Mouse (Mus musculus): ENCODE measurements around the gene Nhlrc1. TPM values are rescaled to one million over a fixed set of nuclear protein-coding genes. Genes with fewer than 3 reads are reported as not detected.
A peak's percentile ranks its signal among the peaks of the same experiment; 100 is the strongest.

The Nhlrc1 gene
- polyA plus RNA-seq, 1 experiment from 2014 or later, result 4.1 TPM

DNA sequence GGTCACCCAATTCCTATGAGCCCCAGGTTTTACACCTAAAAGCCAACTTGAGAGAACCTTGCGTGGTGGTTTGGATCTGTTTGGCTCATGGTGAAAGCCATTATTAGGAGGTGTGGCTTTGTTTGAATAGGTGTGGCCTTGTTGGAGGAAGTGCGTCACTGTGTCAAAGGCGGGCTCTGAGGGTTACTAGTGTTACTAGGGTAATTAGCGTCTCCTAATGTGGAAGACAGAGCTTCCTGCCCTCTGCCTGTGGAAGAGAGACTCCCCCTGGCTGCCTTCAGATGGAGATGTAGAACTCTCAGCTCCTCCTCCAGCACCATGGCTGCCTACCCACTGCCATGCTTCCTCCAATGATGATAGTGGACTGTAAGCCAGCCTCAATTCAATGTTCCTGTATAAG, 13.1 kb downstream of the Nhlrc1 start:
- H3K36me3 ChIP-seq, result no peaks in the 10 kb centered on the region
- H3K9me3 ChIP-seq, result no peaks in the 10 kb centered on the region
- H3K27ac ChIP-seq (replicated peaks), result no peak overlapping the region
- H3K4me2 ChIP-seq, result no peak overlapping the region
- WGBS, result 85% methylated on average over 4 of the region's 4 CpGs
- no peak for ATAC-seq (ENCODE audit: extremely low read depth, insufficient number of reproducible peaks, low FRiP score, low TSS enrichment)
- H3K4me3 ChIP-seq, result no peak overlapping the region
- no peak overlapping the region for H3K9ac ChIP-seq
- H3K27me3 ChIP-seq (replicated peaks), result no peaks in the 10 kb centered on the region
- H3K4me1 ChIP-seq, result no peaks in the 10 kb centered on the region

DNA sequence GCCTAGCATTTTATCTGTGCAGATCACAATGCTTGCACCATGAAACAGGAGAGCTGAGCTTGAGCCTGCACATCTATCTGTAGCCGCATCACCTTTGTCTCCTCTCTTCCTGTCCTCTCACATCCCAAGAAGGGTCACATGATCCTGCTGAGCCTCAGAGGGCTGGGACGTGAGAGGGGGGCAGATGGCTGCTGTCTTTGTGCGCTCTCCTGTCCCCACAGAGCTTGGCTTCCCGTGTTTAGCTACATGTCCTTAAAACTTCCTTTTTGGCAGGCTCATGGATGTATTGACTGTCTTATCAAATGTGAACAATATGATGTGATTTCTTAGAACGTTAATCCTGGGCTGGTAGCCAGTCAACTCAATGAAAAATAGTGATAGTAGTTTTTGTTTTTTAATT, 15.2 kb downstream of the Nhlrc1 start:
- Histone ChIP-seq H3K4me3 (no peak overlapping the region), H3K27ac (replicated peaks) (no peak overlapping the region), H3K4me1 (no peaks in the 10 kb centered on the region), H3K9me3 (no peaks in the 10 kb centered on the region), H3K9ac (no peak overlapping the region), H3K27me3 (replicated peaks) (no peaks in the 10 kb centered on the region), H3K36me3 (no peaks in the 10 kb centered on the region), H3K4me2 (no peak overlapping the region)
- no peak for ATAC-seq (ENCODE audit: extremely low read depth, insufficient number of reproducible peaks, low FRiP score, low TSS enrichment)
- WGBS, result 38% methylated on average over 5 of the region's 5 CpGs

DNA sequence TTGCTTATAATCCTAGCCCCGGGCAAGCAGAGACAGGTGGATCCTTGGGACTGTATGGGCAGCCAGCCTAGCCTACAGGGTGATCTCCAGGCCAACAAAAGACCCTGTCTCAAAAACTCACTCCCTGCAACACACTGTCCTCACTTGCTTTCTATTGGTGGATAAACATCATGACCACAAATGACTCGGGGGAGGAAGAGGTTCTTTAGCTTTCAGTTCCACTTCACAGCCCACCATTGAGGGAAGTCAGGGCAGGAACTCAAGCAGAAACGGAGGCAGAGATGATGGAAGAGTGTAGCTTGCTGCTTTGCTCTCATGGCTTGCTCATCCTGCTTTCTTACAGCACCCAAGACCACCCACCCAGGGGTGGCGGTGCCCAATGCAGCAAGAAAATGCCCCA, 17.3 kb downstream of the Nhlrc1 start:
- ATAC-seq (ENCODE audit: extremely low read depth, insufficient number of reproducible peaks, low FRiP score, low TSS enrichment), result no peak
- Histone ChIP-seq H3K27ac (replicated peaks) (no peak overlapping the region), H3K4me1 (peaks cover 7% of the 10 kb centered on the region), H3K4me3 (no peak overlapping the region), H3K9ac (no peak overlapping the region), H3K36me3 (no peaks in the 10 kb centered on the region), H3K4me2 (no peak overlapping the region), H3K9me3 (no peaks in the 10 kb centered on the region), H3K27me3 (replicated peaks) (no peaks in the 10 kb centered on the region)
- WGBS, result 77% methylated on average over 4 of the region's 4 CpGs

DNA sequence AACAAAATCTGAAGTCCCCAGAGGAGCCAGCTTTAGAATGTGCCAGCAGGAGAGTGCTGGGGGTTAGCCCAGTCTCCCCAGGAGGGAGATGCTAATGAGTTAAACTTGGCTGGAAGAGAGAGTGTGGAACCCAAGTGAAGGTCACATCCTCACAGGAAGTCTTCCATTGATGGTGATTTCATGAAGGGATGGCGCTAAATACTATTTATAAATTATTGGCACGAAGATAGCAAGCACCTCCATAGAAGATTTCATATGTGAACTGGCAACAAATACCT, 21.4 kb downstream of the Nhlrc1 start:
- Histone ChIP-seq H3K27me3 (replicated peaks) (no peaks in the 10 kb centered on the region), H3K27ac (replicated peaks) (no peak overlapping the region), H3K4me2 (no peak overlapping the region), H3K9me3 (no peaks in the 10 kb centered on the region), H3K36me3 (no peaks in the 10 kb centered on the region), H3K4me1 (peaks cover 18% of the 10 kb centered on the region), H3K4me3 (no peak overlapping the region), H3K9ac (no peak overlapping the region)
- no peak for ATAC-seq (ENCODE audit: extremely low read depth, insufficient number of reproducible peaks, low FRiP score, low TSS enrichment)
- WGBS, result 76% methylated on average over 2 of the region's 2 CpGs

DNA sequence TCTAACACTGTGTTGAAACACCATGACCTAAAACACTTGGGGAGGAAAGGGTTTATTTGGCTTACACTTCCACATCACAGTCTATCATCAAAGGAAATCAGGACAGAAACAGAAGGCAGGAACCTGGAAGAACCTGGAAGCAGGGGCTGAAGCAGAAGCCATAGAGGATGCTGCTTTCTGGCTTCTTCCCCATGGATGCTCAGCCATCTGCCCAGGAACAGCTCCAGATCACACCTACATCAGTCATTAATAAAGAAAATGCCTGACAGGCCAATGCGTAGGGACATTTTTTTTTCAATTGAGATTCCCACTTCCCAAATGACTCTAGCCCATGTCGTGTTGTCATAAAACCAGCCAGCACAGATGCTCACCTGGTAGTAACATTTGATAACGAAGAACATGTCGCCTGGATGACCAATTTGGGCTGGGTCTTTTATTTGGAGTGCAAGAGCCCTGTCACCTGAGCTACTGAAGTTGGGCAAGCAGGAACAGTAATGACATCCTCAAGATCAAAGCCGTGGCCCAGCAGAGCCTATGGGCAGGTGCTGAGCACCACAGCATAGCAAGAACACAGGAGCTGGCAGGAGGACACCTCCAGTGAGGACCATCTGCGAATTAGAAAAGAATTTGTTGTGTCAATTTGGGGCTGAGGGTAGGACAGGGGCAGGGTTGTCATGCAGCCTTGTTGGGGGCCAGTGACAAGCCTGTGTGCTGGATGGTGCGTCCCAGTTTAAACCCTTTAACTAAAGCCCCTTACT, 22.0 kb downstream of the Nhlrc1 start:
- Histone ChIP-seq H3K9me3 (no peaks in the 10 kb centered on the region), H3K4me1 (peaks cover 18% of the 10 kb centered on the region), H3K36me3 (no peaks in the 10 kb centered on the region), H3K27ac (replicated peaks) (no peak overlapping the region), H3K9ac (no peak overlapping the region), H3K4me3 (no peak overlapping the region), H3K4me2 (no peak overlapping the region), H3K27me3 (replicated peaks) (no peaks in the 10 kb centered on the region)
- ATAC-seq (ENCODE audit: extremely low read depth, insufficient number of reproducible peaks, low FRiP score, low TSS enrichment), result no peak
- WGBS, result 73% methylated on average over 7 of the region's 7 CpGs

DNA sequence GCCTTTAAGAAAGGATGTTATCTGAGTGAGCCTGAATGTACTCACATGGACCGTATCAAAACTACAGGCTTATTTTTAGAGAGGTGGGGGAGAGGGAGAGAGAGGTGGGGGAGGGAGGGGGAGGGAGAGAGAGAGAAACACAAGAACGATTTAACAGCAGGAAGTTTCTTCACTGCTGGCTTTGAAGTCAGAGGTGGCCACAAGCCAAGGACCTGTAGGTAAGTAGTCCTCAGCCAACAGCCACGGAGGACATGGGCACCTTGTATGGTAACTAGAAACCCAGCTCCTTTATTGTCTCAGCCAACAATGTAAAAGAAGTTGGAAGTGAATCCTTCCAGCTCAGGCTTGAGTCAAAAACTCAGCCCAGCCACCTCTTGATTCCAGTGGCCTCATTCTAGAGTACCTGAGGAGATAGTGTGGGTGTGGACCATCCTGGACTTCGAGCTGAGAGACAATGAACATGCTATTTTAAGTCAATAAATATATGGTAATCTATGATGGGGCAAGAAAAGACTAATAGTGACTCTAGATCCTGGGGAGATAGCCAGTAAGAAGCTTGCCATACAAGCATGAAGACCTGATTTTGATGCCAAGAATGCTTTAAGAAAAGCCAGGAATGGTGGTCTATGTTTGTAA, 24.2 kb downstream of the Nhlrc1 start:
- Histone ChIP-seq H3K9me3 (no peaks in the 10 kb centered on the region), H3K36me3 (no peaks in the 10 kb centered on the region), H3K4me1 (peaks cover 25% of the 10 kb centered on the region), H3K27me3 (replicated peaks) (no peaks in the 10 kb centered on the region), H3K27ac (replicated peaks) (no peak overlapping the region), H3K4me2 (no peak overlapping the region), H3K9ac (no peak overlapping the region), H3K4me3 (no peak overlapping the region)
- WGBS, result 17% methylated on average over 4 of the region's 4 CpGs
- no peak for ATAC-seq (ENCODE audit: extremely low read depth, insufficient number of reproducible peaks, low FRiP score, low TSS enrichment)

DNA sequence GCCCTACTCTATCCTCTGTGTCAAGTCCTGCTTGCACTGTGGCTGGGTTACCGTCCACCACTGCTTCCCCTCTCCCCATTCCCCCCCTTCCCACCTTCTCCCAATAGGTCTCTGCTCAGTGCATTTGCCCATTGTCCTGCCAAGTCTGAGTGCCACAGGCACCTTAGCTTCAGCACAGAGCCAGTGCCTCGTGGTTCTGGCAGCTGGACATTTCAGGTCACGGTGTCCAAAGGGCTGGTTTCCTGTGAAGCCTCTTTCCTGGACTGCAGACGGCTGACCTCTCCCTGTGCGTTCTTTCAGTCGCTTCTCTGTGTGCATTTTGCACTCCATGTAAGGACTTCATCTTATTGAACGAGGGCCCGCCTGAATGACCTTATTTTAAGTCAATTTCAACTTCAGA, 26.7 kb downstream of the Nhlrc1 start:
- Histone ChIP-seq H3K9me3 (no peaks in the 10 kb centered on the region), H3K9ac (no peak overlapping the region), H3K36me3 (no peaks in the 10 kb centered on the region), H3K27me3 (replicated peaks) (no peaks in the 10 kb centered on the region), H3K27ac (replicated peaks) (no peak overlapping the region), H3K4me2 (no peak overlapping the region), H3K4me1 (peaks cover 25% of the 10 kb centered on the region), H3K4me3 (no peak overlapping the region)
- ATAC-seq (ENCODE audit: extremely low read depth, insufficient number of reproducible peaks, low FRiP score, low TSS enrichment), result no peak
- 71% methylated on average over 8 of the region's 8 CpGs for WGBS

DNA sequence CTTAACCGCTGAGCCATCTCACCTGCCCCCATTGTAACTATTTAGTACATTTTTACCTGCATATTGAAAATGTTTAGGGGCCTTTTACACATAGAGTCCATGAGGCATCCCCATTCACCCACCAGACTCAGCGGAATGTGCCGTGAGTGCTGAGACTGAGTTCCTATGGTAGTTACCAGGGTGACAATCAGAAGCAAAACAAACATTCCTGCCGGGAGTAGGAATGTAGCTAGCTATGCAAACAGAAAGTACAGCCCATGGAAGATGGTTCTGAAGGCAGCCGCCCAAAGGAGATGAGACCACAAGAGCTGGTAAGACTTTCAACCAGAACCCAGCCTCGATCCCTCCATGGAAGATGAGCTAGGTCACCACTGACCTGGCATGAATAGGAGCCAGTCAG, 28.4 kb downstream of the Nhlrc1 start:
- H3K9ac ChIP-seq, result no peak overlapping the region
- no peak overlapping the region for H3K4me3 ChIP-seq
- WGBS, result 33% methylated on average over 6 of the region's 6 CpGs
- H3K4me1 ChIP-seq, result peaks cover 25% of the 10 kb centered on the region
- H3K9me3 ChIP-seq, result no peaks in the 10 kb centered on the region
- no peak overlapping the region for H3K27ac ChIP-seq (replicated peaks)
- H3K4me2 ChIP-seq, result peak overlapping the region; percentile 46
- ATAC-seq (ENCODE audit: extremely low read depth, insufficient number of reproducible peaks, low FRiP score, low TSS enrichment), result no peak
- no peaks in the 10 kb centered on the region for H3K36me3 ChIP-seq
- no peaks in the 10 kb centered on the region for H3K27me3 ChIP-seq (replicated peaks)

DNA sequence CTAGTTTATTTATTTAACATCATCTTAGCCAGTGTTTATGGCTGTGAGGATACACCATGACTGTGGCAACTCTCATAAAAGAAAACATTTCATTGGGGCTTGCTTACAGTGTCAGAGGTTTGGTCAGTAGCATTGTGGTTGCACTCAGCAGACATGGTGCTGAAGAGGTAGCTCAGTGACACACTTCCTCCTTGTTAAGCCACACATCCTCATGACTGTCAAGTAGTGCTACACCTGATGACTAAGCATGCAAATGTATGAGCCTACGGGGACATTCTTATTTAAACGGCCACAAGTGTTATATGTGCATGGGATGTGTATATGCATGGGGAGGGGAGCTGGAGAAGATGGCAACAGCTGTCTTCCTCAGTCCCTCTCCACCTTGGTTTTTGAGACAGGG, 30.8 kb downstream of the Nhlrc1 start:
- Histone ChIP-seq H3K4me1 (peaks cover 35% of the 10 kb centered on the region), H3K9me3 (no peaks in the 10 kb centered on the region), H3K4me3 (no peak overlapping the region), H3K4me2 (no peak overlapping the region), H3K9ac (no peak overlapping the region), H3K27me3 (replicated peaks) (no peaks in the 10 kb centered on the region), H3K36me3 (no peaks in the 10 kb centered on the region), H3K27ac (replicated peaks) (no peak overlapping the region)
- no peak for ATAC-seq (ENCODE audit: extremely low read depth, insufficient number of reproducible peaks, low FRiP score, low TSS enrichment)
- 69% methylated on average over 2 of the region's 2 CpGs for WGBS

DNA sequence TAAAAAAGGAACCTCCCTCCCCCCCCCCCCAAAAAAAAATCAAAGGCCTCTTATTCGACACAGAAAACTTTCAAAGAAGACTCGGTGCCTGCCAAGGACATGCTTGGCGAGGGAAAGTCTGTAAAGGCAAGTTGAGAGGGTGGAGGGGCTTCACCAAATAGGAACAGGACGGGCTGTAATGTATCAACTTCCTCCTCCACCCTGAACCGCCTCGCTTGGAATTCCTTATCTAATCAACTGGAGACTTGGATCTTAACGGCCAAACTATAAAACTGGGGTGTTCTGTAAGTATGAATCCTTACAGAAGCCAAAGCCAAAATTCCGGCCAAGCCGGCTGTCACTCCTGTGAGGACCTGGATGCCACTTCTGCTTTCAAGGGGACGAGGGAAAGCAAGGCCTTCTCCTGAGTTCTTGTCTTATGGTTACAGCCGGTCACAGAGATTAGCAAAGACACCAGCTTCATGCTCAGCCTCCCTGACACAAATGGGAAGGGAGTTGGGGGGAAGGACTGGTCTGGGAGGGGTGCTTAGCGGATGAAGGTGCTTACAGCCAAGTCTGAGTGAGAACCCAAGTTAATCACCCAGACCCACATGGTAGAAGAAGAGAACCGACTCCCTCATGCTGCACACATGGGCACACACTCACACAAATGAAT, 34.7 kb downstream of the Nhlrc1 start:
- Histone ChIP-seq H3K27me3 (replicated peaks) (no peaks in the 10 kb centered on the region), H3K4me2 (peak overlapping the region; percentile 28), H3K4me3 (no peak overlapping the region), H3K9ac (no peak overlapping the region), H3K4me1 (peaks cover 37% of the 10 kb centered on the region), H3K36me3 (no peaks in the 10 kb centered on the region), H3K27ac (replicated peaks) (peak overlapping the region; percentile 52; the same call in 1 of the 2 replicates), H3K9me3 (no peaks in the 10 kb centered on the region)
- ATAC-seq (ENCODE audit: extremely low read depth, insufficient number of reproducible peaks, low FRiP score, low TSS enrichment), result no peak
- WGBS, result 22% methylated on average over 13 of the region's 13 CpGs

DNA sequence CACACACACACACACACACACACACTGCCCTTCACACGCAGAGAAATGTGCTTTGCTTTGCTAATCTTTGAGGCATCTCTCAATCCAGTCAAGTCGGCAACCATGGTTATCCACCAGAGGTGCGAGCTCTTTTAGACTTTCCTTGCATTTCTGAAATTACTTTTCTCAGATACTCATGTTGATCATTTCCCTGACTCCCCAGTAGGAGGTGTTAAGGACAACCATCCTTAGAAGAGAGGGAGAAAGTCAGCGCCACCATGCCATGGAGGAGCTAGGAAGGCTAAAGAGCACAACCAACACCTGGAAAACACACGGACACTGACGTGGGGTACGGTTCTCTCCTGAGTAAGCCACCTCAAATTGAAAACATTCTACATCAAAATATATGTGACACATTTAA, 38.1 kb downstream of the Nhlrc1 start:
- Histone ChIP-seq H3K4me2 (no peak overlapping the region), H3K36me3 (no peaks in the 10 kb centered on the region), H3K4me1 (peaks cover 34% of the 10 kb centered on the region), H3K27me3 (replicated peaks) (no peaks in the 10 kb centered on the region), H3K9ac (no peak overlapping the region), H3K9me3 (no peaks in the 10 kb centered on the region), H3K4me3 (no peak overlapping the region), H3K27ac (replicated peaks) (no peak overlapping the region)
- no peak for ATAC-seq (ENCODE audit: extremely low read depth, insufficient number of reproducible peaks, low FRiP score, low TSS enrichment)
- WGBS, result 80% methylated on average over 7 of the region's 7 CpGs

DNA sequence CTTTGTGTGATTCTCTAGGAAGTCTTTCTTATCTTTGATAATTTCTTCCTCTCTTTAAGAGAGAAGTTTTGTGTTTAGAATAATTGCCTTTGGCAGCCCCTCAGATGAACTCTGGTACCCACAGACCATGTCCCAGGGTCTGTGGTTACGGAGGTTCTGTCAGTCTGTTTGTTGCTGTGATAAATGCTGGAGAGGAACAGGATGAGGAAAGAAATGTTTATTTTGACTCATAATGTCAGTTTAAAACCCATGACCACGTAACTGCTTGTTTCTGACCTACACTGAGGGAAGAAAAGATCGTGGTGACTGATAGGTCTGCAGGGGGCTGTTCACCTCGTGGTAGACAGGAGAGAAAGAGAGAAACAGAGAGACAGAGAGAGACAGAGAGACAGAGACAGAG, 38.7 kb downstream of the Nhlrc1 start:
- Histone ChIP-seq H3K27me3 (replicated peaks) (no peaks in the 10 kb centered on the region), H3K36me3 (no peaks in the 10 kb centered on the region), H3K4me2 (no peak overlapping the region), H3K9ac (no peak overlapping the region; the same call in 1 of the 2 replicates), H3K27ac (replicated peaks) (no peak overlapping the region), H3K4me1 (peaks cover 34% of the 10 kb centered on the region), H3K4me3 (no peak overlapping the region), H3K9me3 (no peaks in the 10 kb centered on the region)
- 51% methylated on average over 4 of the region's 4 CpGs for WGBS
- ATAC-seq (ENCODE audit: extremely low read depth, insufficient number of reproducible peaks, low FRiP score, low TSS enrichment), result no peak
